ENCODE assay signal across 10 mouse cellular contexts in genomic region chr15:80115256-80115655, GRCm38 (mm10). TPM values are rescaled to one million over a fixed set of nuclear protein-coding genes. Genes with fewer than 3 reads are reported as not detected.
DNase-seq lines count a peak whose midpoint lies in the region; ATAC-seq lines count a peak whose summit lies in the region.
"Had no signal": no experiment of that assay in that cellular context is flagged by ENCODE, and none has a peak within 500 bp of the region (broad histone marks: within the 10 kb centered on the region; RNA-seq: fewer than 3 reads in every experiment).

No protein-coding gene starts in this region.

- H3K27me3 ChIP-seq in intestine, embryonic 15.5 days (replicated peaks): no peaks in the 10 kb centered on the region
- no peaks in the 10 kb centered on the region for H3K27me3 ChIP-seq in intestine, embryonic 16.5 days (replicated peaks; ENCODE audit: control insufficient read depth, insufficient read depth, low read length)
- no peaks in the 10 kb centered on the region for H3K27me3 ChIP-seq in embryonic facial prominence, embryonic 10.5 days (replicated peaks; ENCODE audit: low read depth, poor library complexity, severe bottlenecking)
- no peaks in the 10 kb centered on the region for H3K27me3 ChIP-seq in midbrain, embryonic 13.5 days

- 58% methylated on average over 5 of the region's 5 CpGs for WGBS in intestine, embryonic 15.5 days
- WGBS in intestine, embryonic 16.5 days: 61% methylated on average over 5 of the region's 5 CpGs
- WGBS in embryonic facial prominence, embryonic 10.5 days: 64% methylated on average over 5 of the region's 5 CpGs
- WGBS in midbrain, embryonic 13.5 days: 66% methylated on average over 5 of the region's 5 CpGs

- no peak overlapping the region for H3K9ac ChIP-seq in intestine, embryonic 15.5 days
- no peak overlapping the region for H3K9ac ChIP-seq in intestine, embryonic 16.5 days (ENCODE audit: low read depth, low read length)
- H3K9ac ChIP-seq in midbrain, embryonic 13.5 days (replicated peaks): no peak overlapping the region

- no peak overlapping the region for H3K27ac ChIP-seq in intestine, embryonic 15.5 days
- no peak overlapping the region for H3K27ac ChIP-seq in intestine, embryonic 16.5 days (ENCODE audit: low read length)
- 0 out of 2 replicates have a peak overlapping the region, but pooled peaks have one; percentile 7 for H3K27ac ChIP-seq in embryonic facial prominence, embryonic 10.5 days (replicated peaks)
- H3K27ac ChIP-seq in midbrain, embryonic 13.5 days: no peak overlapping the region

- no peaks in the 10 kb centered on the region for H3K9me3 ChIP-seq in intestine, embryonic 15.5 days
- H3K9me3 ChIP-seq in intestine, embryonic 16.5 days (ENCODE audit: control insufficient read depth, low read length): peaks cover 3% of the 10 kb centered on the region; the same call in 1 of the 2 replicates
- H3K9me3 ChIP-seq in embryonic facial prominence, embryonic 10.5 days: no peaks in the 10 kb centered on the region
- H3K9me3 ChIP-seq in midbrain, embryonic 13.5 days: no peaks in the 10 kb centered on the region; the same call in 1 of the 2 replicates

- 0 out of 2 replicates have a peak, but pooled peaks cover 3% of the 10 kb centered on the region for H3K4me1 ChIP-seq in intestine, embryonic 15.5 days (replicated peaks)
- peaks cover 3% of the 10 kb centered on the region; the same call in 1 of the 2 replicates for H3K4me1 ChIP-seq in intestine, embryonic 16.5 days (ENCODE audit: control insufficient read depth, insufficient read depth, low read length)
- H3K4me1 ChIP-seq in embryonic facial prominence, embryonic 10.5 days: peaks cover 20% of the 10 kb centered on the region
- H3K4me1 ChIP-seq in midbrain, embryonic 13.5 days (replicated peaks): no peaks in the 10 kb centered on the region

- peak; percentile 96 for DNase-seq in ES-CJ7 (ENCODE audit: low read depth, low spot score)
- no peak for DNase-seq in embryonic facial prominence, embryonic 10.5 days (ENCODE audit: low spot score)
- DNase-seq in ovary, postnatal 14 days (ENCODE audit: low spot score): no peak
- no peak for DNase-seq in right cerebral cortex, postnatal 4 days
- DNase-seq: gastrocnemius, postnatal 10 days; spleen, adult 18-20 months had no signal

- H3K36me3 ChIP-seq in intestine, embryonic 15.5 days: no peaks in the 10 kb centered on the region
- 0 out of 2 replicates have a peak, but pooled peaks cover 2% of the 10 kb centered on the region for H3K36me3 ChIP-seq in intestine, embryonic 16.5 days (ENCODE audit: control insufficient read depth, insufficient read depth, low read length)
- no peaks in the 10 kb centered on the region for H3K36me3 ChIP-seq in embryonic facial prominence, embryonic 10.5 days (replicated peaks)
- peaks cover 31% of the 10 kb centered on the region for H3K36me3 ChIP-seq in midbrain, embryonic 13.5 days

- 0 out of 2 replicates have a peak overlapping the region, but pooled peaks have one; percentile 11 for H3K4me2 ChIP-seq in intestine, embryonic 15.5 days (replicated peaks)
- H3K4me2 ChIP-seq in intestine, embryonic 16.5 days (ENCODE audit: low read depth, low read length): no peak overlapping the region
- H3K4me2 ChIP-seq in midbrain, embryonic 13.5 days (replicated peaks): 0 out of 2 replicates have a peak overlapping the region, but pooled peaks have one; percentile 13

- no peak overlapping the region for H3K4me3 ChIP-seq in intestine, embryonic 15.5 days (replicated peaks)
- H3K4me3 ChIP-seq in intestine, embryonic 16.5 days (ENCODE audit: low read length): no peak overlapping the region
- H3K4me3 ChIP-seq in embryonic facial prominence, embryonic 10.5 days: peak overlapping the region; percentile 35
- H3K4me3 ChIP-seq in midbrain, embryonic 13.5 days (replicated peaks): no peak overlapping the region

- no peak for ATAC-seq in intestine, embryonic 15.5 days
- no peak for ATAC-seq in intestine, embryonic 16.5 days
- no peak for ATAC-seq in midbrain, embryonic 13.5 days
- ATAC-seq: inflammation-experienced regulatory T-cells, adult 6 months had no signal

RNA-seq across cellular contexts. Expression of gene Tab1, which starts 17.7 kb away (rescaled TPM):
- 28.5 and 29.0 TPM in 2 replicates for polyA plus RNA-seq in intestine, embryonic 15.5 days (2015; fragmentation: Nextera tagmentation; extraction: Ambion mirVana)
- 28.2 and 29.6 TPM in 2 replicates for polyA plus RNA-seq in intestine, embryonic 16.5 days (2015; fragmentation: Nextera tagmentation; extraction: Ambion mirVana)
- polyA plus RNA-seq in embryonic facial prominence, embryonic 10.5 days (2016; fragmentation: Nextera tagmentation; extraction: Ambion mirVana): 43.3 and 45.3 TPM in 2 replicates
- 41.1 and 43.0 TPM in 2 replicates for polyA plus RNA-seq in midbrain, embryonic 13.5 days (2015; fragmentation: Nextera tagmentation; extraction: Ambion mirVana)

RNA-seq across cellular contexts. Expression of gene Rpl3, which starts 23.6 kb away (rescaled TPM):
- polyA plus RNA-seq in intestine, embryonic 15.5 days (2015; fragmentation: Nextera tagmentation; extraction: Ambion mirVana): 1,109 and 1,134 TPM in 2 replicates
- polyA plus RNA-seq in intestine, embryonic 16.5 days (2015; fragmentation: Nextera tagmentation; extraction: Ambion mirVana): 1,018 and 1,133 TPM in 2 replicates
- 1,034 and 1,049 TPM in 2 replicates for polyA plus RNA-seq in embryonic facial prominence, embryonic 10.5 days (2016; fragmentation: Nextera tagmentation; extraction: Ambion mirVana)
- polyA plus RNA-seq in midbrain, embryonic 13.5 days (2015; fragmentation: Nextera tagmentation; extraction: Ambion mirVana): 608 and 612 TPM in 2 replicates

RNA-seq across cellular contexts. Expression of gene Syngr1, which starts 24.1 kb away (rescaled TPM):
- 18.2 and 18.7 TPM in 2 replicates for polyA plus RNA-seq in intestine, embryonic 15.5 days (2015; fragmentation: Nextera tagmentation; extraction: Ambion mirVana)
- polyA plus RNA-seq in intestine, embryonic 16.5 days (2015; fragmentation: Nextera tagmentation; extraction: Ambion mirVana): 15.2 and 16.0 TPM in 2 replicates
- polyA plus RNA-seq in embryonic facial prominence, embryonic 10.5 days (2016; fragmentation: Nextera tagmentation; extraction: Ambion mirVana): 5.9 and 7.0 TPM in 2 replicates
- 20.6 and 26.2 TPM in 2 replicates for polyA plus RNA-seq in midbrain, embryonic 13.5 days (2015; fragmentation: Nextera tagmentation; extraction: Ambion mirVana)

RNA-seq across cellular contexts. Expression of gene Mgat3, which starts 58.3 kb away (rescaled TPM):
- polyA plus RNA-seq in intestine, embryonic 15.5 days (2015; fragmentation: Nextera tagmentation; extraction: Ambion mirVana): 12.1 and 13.6 TPM in 2 replicates
- 14.8 and 19.7 TPM in 2 replicates for polyA plus RNA-seq in intestine, embryonic 16.5 days (2015; fragmentation: Nextera tagmentation; extraction: Ambion mirVana)
- polyA plus RNA-seq in embryonic facial prominence, embryonic 10.5 days (2016; fragmentation: Nextera tagmentation; extraction: Ambion mirVana): 6.3 and 7.6 TPM in 2 replicates
- 11.4 and 12.3 TPM in 2 replicates for polyA plus RNA-seq in midbrain, embryonic 13.5 days (2015; fragmentation: Nextera tagmentation; extraction: Ambion mirVana)
- polyA plus RNA-seq: inflammation-experienced regulatory T-cells, adult 6 months had no signal
